Mouse (Mus musculus) MEL (cell line): ENCODE data around the gene Tatdn2. TPM values are rescaled to one million over a fixed set of nuclear protein-coding genes. Genes with fewer than 3 reads are reported as not detected.
A peak's percentile ranks its signal among the peaks of the same experiment; 100 is the strongest.

ENCODE experiments used
- DNase-seq: peaks from one replicate; pipeline ENCODE4 v3.0.0; 2011; ENCODE audit warnings: low read depth, low spot score
- H3K27ac ChIP-seq: 2 replicates; pipeline ENCODE4 v1.5.1; 2012; ENCODE audit warnings: low read depth, mild to moderate bottlenecking, control low read depth, low read length, moderate library complexity; ENCODE audit not compliant: control insufficient read depth
- H3K27me3 ChIP-seq, 2 experiments: fragments of 150-350 bp in 1 of 2; sonication (generic) in 1 of 2; 2 replicates each; pipeline ENCODE4 v1.6.1; 2012; ENCODE audit warnings: low read length in 2 of 2, mild to moderate bottlenecking in 2 of 2, improper control_type of control experiment in 1 of 2, moderate library complexity in 1 of 2; ENCODE audit not compliant: insufficient read depth in 2 of 2, control insufficient read depth in 1 of 2
- H3K36me3 ChIP-seq, 2 experiments: 2 replicates each; pipeline ENCODE4 v1.6.1; 2012 to 2014; ENCODE audit warnings: low read length in 2 of 2, improper control_type of control experiment in 1 of 2, inconsistent platforms in 1 of 2, mild to moderate bottlenecking in 1 of 2; ENCODE audit not compliant: insufficient read depth in 2 of 2, control insufficient read depth in 1 of 2
- H3K4me1 ChIP-seq, 2 experiments: fragments of 150-350 bp in 1 of 2; sonication (generic) in 1 of 2; 2 replicates each; pipeline ENCODE4 v1.6.1; 2012; ENCODE audit warnings: low read length in 2 of 2, improper control_type of control experiment in 1 of 2, mild to moderate bottlenecking in 1 of 2; ENCODE audit not compliant: insufficient read depth in 2 of 2, control insufficient read depth in 1 of 2
- H3K4me3 ChIP-seq, 2 experiments: fragments of 150-350 bp in 1 of 2; sonication (generic) in 1 of 2; 2 replicates each; pipeline ENCODE4 v1.5.1; 2012; ENCODE audit warnings: low read depth in 2 of 2, low read length in 2 of 2, mild to moderate bottlenecking in 2 of 2, moderate library complexity in 2 of 2, control low read depth in 1 of 2, improper control_type of control experiment in 1 of 2; ENCODE audit not compliant: control insufficient read depth in 1 of 2, insufficient read depth in 1 of 2
- H3K79me2 ChIP-seq: 2 replicates; pipeline ENCODE4 v1.6.1; 2012; ENCODE audit warnings: mild to moderate bottlenecking, low read length, moderate library complexity; ENCODE audit not compliant: control insufficient read depth, poor library complexity, insufficient read depth
- H3K9ac ChIP-seq: 2 replicates; pipeline ENCODE4 v1.6.1; 2012; ENCODE audit warnings: low read depth, mild to moderate bottlenecking, control low read depth, low read length, moderate library complexity; ENCODE audit not compliant: control insufficient read depth, poor library complexity, severe bottlenecking
- H3K9me3 ChIP-seq: fragments of 150-350 bp; sonication (generic); replicated peaks from 2 replicates; pipeline ENCODE4 v1.6.1; 2012; ENCODE audit warnings: mild to moderate bottlenecking, low read length, improper control_type of control experiment, moderate library complexity; ENCODE audit not compliant: insufficient read depth
- CHD1 ChIP-seq: IDR thresholded peaks from 2 replicates; pipeline ENCODE4 v1.6.1; 2012; ENCODE audit warnings: low read depth, mild to moderate bottlenecking, inconsistent platforms, low read length, improper control_type of control experiment
- CHD2 ChIP-seq: IDR thresholded peaks from 2 replicates; pipeline ENCODE4 v1.6.1; 2011; ENCODE audit warnings: low read length, improper control_type of control experiment
- CTCF ChIP-seq, 3 experiments: IDR thresholded peaks in 2 of 3; conservative IDR thresholded peaks in 1 of 3; 2 replicates each; pipeline ENCODE4 v1.5.1; 2011 to 2012; ENCODE audit warnings: low read length in 3 of 3, low read depth in 2 of 3, mild to moderate bottlenecking in 2 of 3, improper control_type of control experiment in 1 of 3, inconsistent platforms in 1 of 3, mixed read lengths in 1 of 3, moderate library complexity in 1 of 3; ENCODE audit not compliant: control insufficient read depth in 1 of 3, insufficient read depth in 1 of 3, poor library complexity in 1 of 3, severe bottlenecking in 1 of 3
- GABPA ChIP-seq: IDR thresholded peaks from 2 replicates; pipeline ENCODE4 v1.6.1; 2012; ENCODE audit warnings: low read depth, mild to moderate bottlenecking, inconsistent platforms, low read length, improper control_type of control experiment, moderate library complexity
- GATA1 ChIP-seq: IDR thresholded peaks from 2 replicates; pipeline ENCODE4 v1.6.1; 2011; ENCODE audit warnings: low read depth, low read length, improper control_type of control experiment
- HCFC1 ChIP-seq: IDR thresholded peaks from 2 replicates; pipeline ENCODE4 v1.6.1; 2012; ENCODE audit warnings: low read depth, mild to moderate bottlenecking, inconsistent platforms, low read length, improper control_type of control experiment, moderate library complexity
- MAFK ChIP-seq: IDR thresholded peaks from 2 replicates; pipeline ENCODE4 v1.6.1; 2011; ENCODE audit warnings: low read depth, mild to moderate bottlenecking, low read length, improper control_type of control experiment, borderline replicate concordance
- MAX ChIP-seq: IDR thresholded peaks from 2 replicates; pipeline ENCODE4 v1.6.1; 2011; ENCODE audit warnings: low read length, improper control_type of control experiment
- MYB ChIP-seq: IDR thresholded peaks from 2 replicates; pipeline ENCODE4 v1.6.1; 2011; ENCODE audit warnings: mild to moderate bottlenecking, low read depth, low read length, improper control_type of control experiment
- MYC ChIP-seq: IDR thresholded peaks from 2 replicates; pipeline ENCODE4 v1.6.1; 2011; ENCODE audit warnings: low read depth, mild to moderate bottlenecking, low read length, improper control_type of control experiment, moderate library complexity
- POLR2AphosphoS2 ChIP-seq: IDR thresholded peaks from 2 replicates; pipeline ENCODE4 v1.6.1; 2011; ENCODE audit warnings: low read length, improper control_type of control experiment
- POLR2AphosphoS5 ChIP-seq: IDR thresholded peaks from 2 replicates; pipeline ENCODE4 v1.6.1; 2012; ENCODE audit warnings: low read depth, borderline replicate concordance, mild to moderate bottlenecking, inconsistent platforms, low read length, moderate library complexity, mixed read lengths
- RAD21 ChIP-seq: IDR thresholded peaks from 2 replicates; pipeline ENCODE4 v1.6.1; 2011; ENCODE audit warnings: mild to moderate bottlenecking, low read depth, low read length, improper control_type of control experiment
- TAL1 ChIP-seq: IDR thresholded peaks from 2 replicates; pipeline ENCODE4 v1.6.1; 2012; ENCODE audit warnings: mild to moderate bottlenecking, inconsistent platforms, low read length, moderate library complexity, mixed read lengths
- TBP ChIP-seq: IDR thresholded peaks from 2 replicates; pipeline ENCODE4 v1.8.0; 2011; ENCODE audit warnings: low read depth, low read length, improper control_type of control experiment
- TCF12 ChIP-seq: IDR thresholded peaks from 2 replicates; pipeline ENCODE4 v1.6.1; 2014; ENCODE audit warnings: low read depth, mild to moderate bottlenecking, inconsistent platforms, low read length, improper control_type of control experiment, moderate library complexity
- USF2 ChIP-seq, 2 experiments: IDR thresholded peaks; 2 replicates each; pipeline ENCODE4 v1.6.1; 2011 to 2012; ENCODE audit warnings: improper control_type of control experiment in 2 of 2, low read length in 2 of 2, borderline replicate concordance in 1 of 2, inconsistent platforms in 1 of 2, low read depth in 1 of 2, mild to moderate bottlenecking in 1 of 2; ENCODE audit not compliant: insufficient read depth in 1 of 2
- ZMIZ1 ChIP-seq: IDR thresholded peaks from 2 replicates; pipeline ENCODE4 v1.6.1; 2012; ENCODE audit warnings: low read depth, mild to moderate bottlenecking, inconsistent platforms, low read length, improper control_type of control experiment, moderate library complexity
- polyA plus RNA-seq, 2 experiments: library from polyadenylated mRNA; stranded (reverse) in 1 of 2; unstranded in 1 of 2; fragments of >175 nt in 1 of 2; fragments of >200 nt in 1 of 2; gene quantifications; 2 replicates each; pipeline versions ENCODE4 v1.2.1 to v1.2.4; 2012; ENCODE audit warnings: low replicate concordance in 2 of 2, low read depth in 1 of 2; ENCODE audit not compliant: insufficient read length in 2 of 2, insufficient read depth in 1 of 2, missing spikeins in 1 of 2
- total RNA-seq: library from RNA; depleted of rRNA; stranded (reverse); fragments of 300-350 nt; gene quantifications from 2 replicates; pipeline ENCODE4 v1.2.3, GENCODE M21; 2012

Gene Tatdn2
- total and polyA plus RNA-seq, 3 experiments: 102 to 136 (median 121) TPM

GRCm38 (mm10) chr6:113661353-113662241, 35.3 kb upstream of the Tatdn2 start:
- no peak for DNase-seq
- Histone ChIP-seq H3K9ac (no peak overlapping the region), H3K4me3 (no peak overlapping the region), H3K27me3 (no peaks in the 10 kb centered on the region), H3K9me3 (no peaks in the 10 kb centered on the region), H3K4me1 (no peaks in the 10 kb centered on the region), H3K36me3 (0 out of 4 replicates have a peak, but pooled peaks cover 0 to 2% of the 10 kb centered on the region in 2 experiments), H3K79me2 (no peaks in the 10 kb centered on the region), H3K27ac (no peak overlapping the region)
- TF ChIP-seq TAL1 (no peak), GABPA (no peak), CHD1 (no peak), CTCF (IDR thresholded peaks at IDR 0.05 in 2 of 3, conservative IDR thresholded peaks at IDR 0.05 in 1 of 3; ENCODE audit: control insufficient read depth in 1 of 3, insufficient read depth in 1 of 3, low read depth in 2 of 3, low read length in 3 of 3, poor library complexity in 1 of 3, severe bottlenecking in 1 of 3) (no peak), CHD2 (no peak), TCF12 (no peak)

GRCm38 (mm10) chr6:113662964-113663700, 33.7 kb upstream of the Tatdn2 start:
- Histone ChIP-seq H3K79me2 (no peaks in the 10 kb centered on the region), H3K9me3 (no peaks in the 10 kb centered on the region), H3K27ac (no peak overlapping the region), H3K9ac (no peak overlapping the region), H3K4me1 (0 out of 4 replicates have a peak, but pooled peaks cover 0 to 2% of the 10 kb centered on the region in 2 experiments), H3K4me3 (no peak overlapping the region), H3K27me3 (no peaks in the 10 kb centered on the region), H3K36me3 (peaks cover 0 to 3% of the 10 kb centered on the region in 2 experiments; a peak in 2 of 4 replicates)
- DNase-seq: peak; percentile 32
- TF ChIP-seq ZMIZ1 (no peak), MAX (no peak), POLR2AphosphoS5 (no peak), MYC (no peak), HCFC1 (no peak), MAFK (no peak), USF2 (IDR thresholded peaks at IDR 0.05; ENCODE audit: borderline replicate concordance in 1 of 2, insufficient read depth in 1 of 2, low read depth in 1 of 2, low read length in 2 of 2) (no peak), TCF12 (no peak), TBP (no peak), CTCF (IDR thresholded peaks at IDR 0.05 in 2 of 3, conservative IDR thresholded peaks at IDR 0.05 in 1 of 3; ENCODE audit: control insufficient read depth in 1 of 3, insufficient read depth in 1 of 3, low read depth in 2 of 3, low read length in 3 of 3, poor library complexity in 1 of 3, severe bottlenecking in 1 of 3) (peak in 2 of 3 experiments; percentile 35 to 45; a peak in 5 of 6 replicates), GATA1 (no peak), RAD21 (0 out of 2 replicates have a peak, but pooled peaks have one; percentile 2), MYB (no peak), POLR2AphosphoS2 (no peak), GABPA (no peak)
